Mouse (Mus musculus): ENCODE data around the gene Cep97.
"Not testable (repeated sequence)": the region's sequence is repeated elsewhere in the genome, so short reads cannot be mapped to it uniquely, and the experiment has no call there.

Gene Cep97

DNA sequence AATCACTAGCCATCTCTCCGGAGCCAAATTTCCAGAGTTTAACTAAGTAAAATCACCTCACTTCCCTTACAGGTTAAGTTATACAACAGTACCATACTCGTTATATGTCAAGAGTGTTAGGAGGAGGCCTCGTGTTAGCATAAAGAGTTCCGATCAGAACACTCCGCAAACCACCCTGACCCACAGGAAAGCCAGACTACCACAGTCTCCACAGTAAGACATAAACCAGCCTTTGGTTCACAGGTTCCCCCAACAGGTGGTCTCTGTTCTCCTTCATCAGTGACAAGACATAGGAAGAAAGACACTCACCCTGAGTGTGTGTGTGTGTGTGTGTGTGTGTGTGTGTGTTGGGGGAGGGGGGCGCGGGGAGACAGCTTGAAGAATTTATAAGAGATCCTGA lies 43.3 kb downstream of the Cep97 start:
- DNase-seq (ENCODE audit: low read depth in 2 of 2, low spot score in 2 of 2) = peak in 1 of 2 experiments; percentile 5

GRCm38 (mm10) chr16:55890346-55891136 lies 44.1 kb downstream of the Cep97 start:
- no peak for DNase-seq (ENCODE audit: low read depth in 2 of 2, low spot score in 2 of 2)

- no peak for DNase-seq (ENCODE audit: low read depth in 2 of 2, low spot score in 2 of 2)
Measured at GRCm38 (mm10) chr16:55889451-55889850, 45.2 kb downstream of the Cep97 start.

GRCm38 (mm10) chr16:55888584-55888960 lies 46.1 kb downstream of the Cep97 start:
- no peak for DNase-seq (ENCODE audit: low read depth in 2 of 2, low spot score in 2 of 2)

DNA sequence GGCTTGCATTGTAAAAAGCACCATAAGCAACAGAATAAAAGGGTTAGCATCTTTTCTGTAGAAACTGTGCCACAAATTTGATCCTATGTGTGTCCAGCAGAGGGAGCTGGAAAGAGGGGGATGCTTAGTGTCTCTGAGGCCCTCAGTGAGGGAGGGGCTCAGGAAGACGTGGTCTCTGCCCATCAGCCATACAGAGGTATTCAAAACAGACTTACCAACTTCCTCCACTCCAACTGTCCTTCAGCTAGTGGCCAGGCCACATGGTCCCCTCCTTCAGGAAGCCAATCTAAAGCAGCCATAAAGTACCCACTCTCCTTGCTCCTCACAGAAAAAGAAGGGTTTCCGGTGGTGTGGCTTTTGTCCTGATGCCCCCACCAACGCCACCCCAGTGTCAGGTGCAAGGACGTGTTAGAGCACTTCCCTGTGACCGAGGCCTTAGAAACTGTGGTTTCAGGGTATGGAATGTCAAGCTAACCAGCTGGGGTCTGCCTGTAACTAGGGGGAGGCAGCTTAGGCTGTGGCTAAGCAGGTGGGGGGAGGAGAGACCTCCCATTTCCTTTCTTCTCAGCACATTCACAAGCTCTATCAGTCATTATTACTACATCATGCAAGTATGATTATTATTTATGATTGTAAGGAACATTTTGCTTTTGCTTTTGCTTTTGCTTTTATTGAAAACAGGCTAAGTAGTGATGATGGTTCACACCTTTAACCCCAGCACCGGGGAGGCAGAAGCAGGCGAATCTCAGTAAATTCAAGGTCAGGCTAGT lies 46.7 kb downstream of the Cep97 start:
- peak in 1 of 2 experiments; percentile 29 for DNase-seq (ENCODE audit: low read depth in 2 of 2, low spot score in 2 of 2)

DNA sequence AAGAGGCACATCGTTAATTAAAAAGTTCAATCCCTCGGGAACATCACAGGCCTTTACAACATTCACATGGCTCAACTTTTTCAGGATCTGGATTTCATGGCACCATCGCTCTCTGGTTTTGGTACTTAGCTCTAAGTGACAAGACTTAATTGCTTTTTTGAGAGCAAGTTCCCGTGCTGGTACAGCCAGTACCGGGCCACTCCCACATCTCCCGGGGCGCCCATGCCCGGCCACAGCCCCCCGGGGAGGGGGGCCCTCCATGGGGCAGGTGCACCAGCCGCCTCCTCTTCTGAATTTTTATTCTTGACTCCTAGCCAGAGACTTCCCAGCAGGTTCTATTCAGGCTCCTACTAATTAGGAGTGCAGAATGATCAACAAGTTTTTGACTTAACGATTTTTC lies 50.4 kb downstream of the Cep97 start:
- no peak for DNase-seq (ENCODE audit: low read depth in 2 of 2, low spot score in 2 of 2)

GRCm38 (mm10) chr16:55876025-55876424 lies 58.6 kb downstream of the Cep97 start:
- DNase-seq (ENCODE audit: low read depth in 2 of 2, low spot score in 2 of 2) = no peak

DNA sequence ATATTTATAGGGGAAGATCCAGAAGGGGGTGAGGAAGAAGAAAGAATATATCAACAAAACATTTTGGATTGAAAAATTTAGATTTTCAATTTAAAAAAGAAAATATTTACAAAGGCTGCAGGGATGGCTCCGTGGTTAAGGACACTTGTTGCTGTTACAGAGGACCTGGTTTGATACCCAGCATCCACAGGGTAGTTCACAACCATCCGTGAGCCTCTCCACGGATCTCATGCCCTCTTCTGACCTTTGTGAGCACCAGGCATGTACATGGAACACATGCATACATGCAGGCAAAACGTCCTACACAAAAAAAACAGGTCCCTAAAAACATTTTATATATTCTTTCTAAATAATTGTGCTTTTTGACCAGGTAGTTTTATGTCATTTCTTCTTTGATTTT lies 70.8 kb downstream of the Cep97 start:
- DNase-seq (ENCODE audit: low read depth in 2 of 2, low spot score in 2 of 2) = no peak

DNA sequence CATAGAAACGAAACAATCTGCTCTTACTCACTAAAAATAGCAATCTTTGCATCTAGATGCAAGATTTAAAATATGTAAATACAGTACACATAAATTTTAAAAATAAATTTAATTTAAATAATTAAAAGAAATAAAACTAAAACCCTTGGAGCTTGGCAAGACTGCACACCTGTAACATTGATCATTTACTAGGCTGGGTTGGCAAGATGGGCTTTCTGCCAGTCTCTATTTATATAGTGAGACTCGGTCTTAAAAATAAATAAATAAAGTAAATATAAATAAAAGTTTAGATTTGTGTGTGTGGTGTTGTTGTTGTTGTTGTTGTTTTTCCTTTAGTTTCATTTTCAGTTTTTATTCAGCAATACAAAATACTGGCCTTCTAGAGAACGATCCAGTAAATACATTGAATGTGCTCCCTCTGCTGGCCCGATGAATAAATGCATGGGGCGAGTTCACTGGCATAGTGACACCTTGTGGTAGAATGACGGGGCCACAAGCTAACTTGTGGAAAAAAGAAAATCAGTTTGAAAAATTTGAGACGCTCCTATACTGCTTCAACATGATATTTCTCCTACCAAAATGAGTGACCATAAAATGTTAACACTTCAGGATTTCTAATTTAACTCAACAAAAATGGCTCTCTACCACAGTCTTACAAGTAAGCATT lies 71.4 kb downstream of the Cep97 start:
- DNase-seq (ENCODE audit: low read depth in 2 of 2, low spot score in 2 of 2) = peak; percentile 54 to 58

GRCm38 (mm10) chr16:55861104-55861503 lies 73.6 kb downstream of the Cep97 start:
- DNase-seq (ENCODE audit: low read depth in 2 of 2, low spot score in 2 of 2) = no peak

- not testable (repeated sequence) for DNase-seq (ENCODE audit: low read depth in 2 of 2, low spot score in 2 of 2)
Measured at GRCm38 (mm10) chr16:55859421-55859820, 75.2 kb downstream of the Cep97 start.

DNA sequence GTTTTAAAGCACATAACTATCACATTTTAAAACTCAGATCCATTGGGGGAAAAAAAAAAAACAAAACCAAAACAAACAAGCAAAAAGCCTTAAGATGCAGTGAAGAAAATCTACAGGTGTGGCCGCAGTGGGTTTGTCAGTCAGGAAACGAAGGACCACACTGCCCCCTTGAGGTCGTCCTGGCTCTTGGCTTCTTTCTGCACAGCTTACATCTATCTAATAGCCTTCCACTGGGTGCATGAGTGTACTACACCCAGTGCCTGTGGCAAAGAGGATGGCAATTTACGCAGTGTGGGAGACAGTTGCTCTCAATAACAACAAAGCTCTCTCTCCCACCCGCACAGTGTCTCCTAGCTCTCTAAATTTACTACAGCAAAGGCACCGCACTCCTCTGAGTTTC lies 76.2 kb downstream of the Cep97 start:
- peak; percentile 69 to 77 for DNase-seq (ENCODE audit: low read depth in 2 of 2, low spot score in 2 of 2)

DNA sequence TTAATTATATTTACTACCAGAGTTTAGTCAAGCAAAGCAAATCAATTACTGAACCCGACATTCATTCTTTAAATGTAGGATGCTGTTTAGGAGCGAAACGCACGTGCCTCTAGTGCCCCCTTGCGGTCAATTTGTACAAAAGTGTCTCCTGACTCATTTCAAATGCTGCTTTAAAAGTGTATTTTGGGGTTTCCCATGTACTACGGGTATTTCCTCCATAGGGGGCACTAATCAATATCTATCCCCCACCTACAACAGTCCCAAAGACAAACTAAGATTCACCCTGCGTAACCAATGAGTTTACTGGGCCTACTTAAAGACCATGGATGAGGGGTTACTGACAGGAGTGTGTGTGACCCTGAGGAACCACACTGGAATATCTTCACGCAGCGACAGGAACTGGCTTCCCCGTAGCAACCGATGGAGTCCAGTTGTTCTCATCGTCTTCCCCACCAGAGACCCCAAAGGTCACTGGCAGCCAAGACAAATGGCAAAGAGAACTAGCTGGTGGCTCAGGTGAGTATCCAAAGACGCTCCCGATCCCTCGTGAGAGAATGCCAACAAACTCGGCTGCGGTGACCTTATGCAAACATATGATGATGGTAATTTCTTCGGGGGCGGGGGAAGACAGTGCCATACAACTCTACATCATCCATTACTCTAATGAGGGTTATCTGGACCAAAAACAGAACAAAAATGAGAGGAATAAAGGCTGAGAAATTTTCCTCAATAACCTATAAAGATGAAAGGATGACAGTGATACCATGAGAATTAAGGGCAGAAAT lies 81.5 kb downstream of the Cep97 start:
- DNase-seq (ENCODE audit: low read depth in 2 of 2, low spot score in 2 of 2) = peak; percentile 71 to 80

DNA sequence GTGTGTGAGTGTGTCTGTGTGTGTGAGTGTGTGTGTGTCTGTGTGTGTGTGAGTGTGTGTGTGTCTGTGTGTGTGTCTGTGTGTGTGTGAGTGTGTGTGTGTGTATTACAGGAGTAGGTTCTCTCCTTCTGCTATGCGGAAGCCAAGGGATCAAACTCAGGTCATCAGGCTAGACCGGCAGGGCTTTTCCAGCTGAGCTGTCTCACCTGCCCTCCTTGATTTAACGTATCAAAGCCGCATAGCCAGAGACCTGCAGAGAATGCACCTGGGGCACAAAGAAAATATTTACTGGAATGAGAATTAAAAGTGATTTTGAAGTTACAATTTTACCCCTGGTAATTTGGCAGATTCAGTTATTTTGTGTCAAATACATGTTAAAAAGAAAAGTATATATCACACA lies 82.1 kb downstream of the Cep97 start:
- no peak for DNase-seq (ENCODE audit: low read depth in 2 of 2, low spot score in 2 of 2)

DNA sequence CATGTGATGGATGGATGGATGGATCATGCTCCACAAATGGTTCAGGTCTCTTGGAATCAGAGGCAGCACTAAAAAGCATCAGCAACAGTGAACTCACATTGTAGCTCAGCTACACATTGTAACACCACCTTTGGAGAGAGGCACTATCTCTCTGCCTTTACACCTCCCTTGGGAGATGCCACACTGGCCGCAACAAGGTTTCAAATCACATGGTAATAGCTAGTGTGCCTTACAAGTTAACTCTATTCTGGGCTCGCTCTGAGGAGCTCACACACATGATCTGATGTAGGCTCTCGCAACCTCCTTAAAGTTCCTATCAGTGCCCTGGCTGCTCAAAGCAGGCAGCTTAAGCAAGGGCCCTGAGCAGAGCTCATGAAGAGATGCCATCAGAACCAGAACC lies 84.2 kb downstream of the Cep97 start:
- DNase-seq (ENCODE audit: low read depth in 2 of 2, low spot score in 2 of 2) = no peak
